Mouse (Mus musculus) gastrocnemius, postnatal 14 days (tissue): ENCODE measurements around the gene 1190007I07Rik. TPM values are rescaled to one million over a fixed set of nuclear protein-coding genes. Genes with fewer than 3 reads are reported as not detected.
"Not testable (repeated sequence)": the region's sequence is repeated elsewhere in the genome, so short reads cannot be mapped to it uniquely, and the experiment has no call there.

Source experiments
- DNase-seq: peaks from one replicate; pipeline ENCODE4 v3.0.0; 2021; ENCODE audit warnings: mixed read lengths
- intact Hi-C: fragments of 180-260 bp; cut with DNase I; formaldehyde crosslinking; loops from one replicate; pipeline ENCODE4 v1.15.1; 2025; ENCODE audit warnings: low total_unique reads
- total RNA-seq, 2 experiments: library from RNA; stranded (reverse); gene quantifications; 2 replicates each; pipeline ENCODE4 v1.2.3; 2021

Gene 1190007I07Rik
- total RNA-seq, 2 experiments from 2014 or later = 24.4 to 26.3 TPM

DNA sequence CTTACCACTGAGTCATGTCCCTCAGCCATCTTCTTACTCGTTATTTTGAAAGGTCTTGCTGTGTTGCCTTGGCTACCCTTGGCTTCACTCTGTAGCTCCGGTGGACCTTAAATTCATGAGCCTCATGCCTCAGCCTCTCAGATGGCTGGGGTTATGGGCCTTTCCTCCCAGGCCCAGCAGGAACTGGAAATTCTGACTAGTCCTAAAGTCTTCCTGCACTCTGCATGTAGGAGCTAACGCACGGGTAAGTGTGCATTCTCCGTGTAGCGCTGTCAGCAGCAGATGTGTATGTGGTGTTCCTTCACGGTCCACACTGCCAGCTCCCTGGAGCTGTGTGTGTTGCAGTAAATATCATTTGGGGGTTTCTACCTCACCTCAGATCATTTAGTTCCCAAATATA lies 8.1 kb upstream of the 1190007I07Rik start:
- intact Hi-C loops = no loop called here
- DNase-seq = no peak

GRCm38 (mm10) chr10:82630497-82630896 lies 7.5 kb upstream of the 1190007I07Rik start:
- no peak for DNase-seq
- intact Hi-C loops = no loop called here

- intact Hi-C loops = not testable (repeated sequence)
- DNase-seq = peak; percentile 93
These were observed 6.7 kb upstream of the 1190007I07Rik start, which contains the start of gene Tdg for GRCm38 (mm10) chr10:82629586-82630255. Gene Tdg, plus strand, starts transcription at chr10:82629828.

GRCm38 (mm10) chr10:82629111-82629585 lies 6.1 kb upstream of the 1190007I07Rik start:
- no peak for DNase-seq
- intact Hi-C loops = no loop called here

- DNase-seq, intact Hi-C loops: not testable (repeated sequence)
These were observed 515 bp upstream of the 1190007I07Rik start for GRCm38 (mm10) chr10:82623553-82623932.

DNA sequence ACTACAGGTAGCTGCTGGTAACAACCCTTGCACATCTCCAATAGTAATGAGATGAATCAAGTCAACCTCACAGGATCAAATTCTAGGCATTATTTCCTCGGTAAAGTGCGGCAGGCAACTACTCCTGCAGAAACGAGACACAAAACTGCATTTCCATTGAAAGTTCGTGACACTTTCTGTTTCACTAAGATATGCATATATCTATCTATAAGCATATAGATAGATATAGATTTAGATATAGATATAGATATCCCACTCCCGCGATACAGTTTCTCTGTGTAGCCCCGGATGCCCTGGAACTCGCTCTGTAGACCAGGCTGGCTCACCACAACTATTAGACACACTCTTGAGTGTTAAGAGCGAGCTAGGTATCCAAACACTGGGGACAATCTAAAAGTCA lies 793 bp downstream of the 1190007I07Rik start:
- DNase-seq = no peak
- intact Hi-C loops = no loop called here

DNA sequence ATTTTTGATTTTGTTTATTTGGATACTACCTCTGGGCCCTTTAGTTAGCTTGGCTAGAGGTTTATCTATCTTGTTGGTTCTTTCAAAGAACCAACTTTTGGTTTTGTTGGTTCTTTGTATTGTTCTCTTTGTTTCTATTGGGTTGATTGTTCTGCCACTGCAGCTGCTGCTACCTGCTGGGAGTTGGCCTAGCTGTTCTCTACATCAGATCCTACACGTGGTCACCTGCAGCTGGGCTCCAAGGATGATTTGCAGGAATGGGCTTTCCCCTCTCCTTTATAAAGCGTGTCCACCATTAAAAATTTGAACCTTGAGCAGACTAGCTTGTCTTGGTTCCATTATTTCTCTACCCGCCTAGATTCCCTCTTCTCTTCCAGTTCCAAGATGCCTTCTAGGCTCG lies 28.6 kb downstream of the 1190007I07Rik start:
- intact Hi-C loops = not testable (repeated sequence)

GRCm38 (mm10) chr10:82589673-82590072 lies 33.4 kb downstream of the 1190007I07Rik start:
- intact Hi-C loops, DNase-seq: not testable (repeated sequence)

More for the DNA sequence above, 28.6 kb downstream of the 1190007I07Rik start:
- DNase-seq = not testable (repeated sequence)

DNA sequence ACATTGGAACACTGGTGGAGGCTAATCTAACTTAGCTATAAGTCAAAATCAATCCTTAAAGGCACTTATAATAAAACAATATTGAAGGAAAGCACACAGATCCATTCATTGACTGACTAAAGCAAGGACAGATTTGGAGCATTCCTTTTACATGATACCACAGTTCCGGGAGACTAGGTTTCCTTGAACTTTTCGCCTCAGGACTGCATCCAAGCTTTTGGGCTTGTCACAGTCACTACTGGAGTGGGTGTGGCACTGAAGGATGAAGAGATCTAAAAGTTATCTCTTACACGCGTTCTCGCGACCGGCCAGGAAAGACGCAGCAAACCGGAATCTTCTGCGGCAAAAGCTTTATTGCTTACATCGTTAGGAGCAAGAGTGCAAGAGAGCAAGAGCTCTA lies 51.9 kb downstream of the 1190007I07Rik start:
- intact Hi-C loops, DNase-seq: not testable (repeated sequence)

Other genes with a start within 250 kb of the 1190007I07Rik start
- gene Gm1553, start 130.6 kb downstream of the 1190007I07Rik start, total RNA-seq = not detected
- gene Tdg, start 6.6 kb upstream of the 1190007I07Rik start, total RNA-seq = 10 to 100 TPM; 16.2 to 18.8 TPM
- 1 to 10 TPM; 5.4 to 6.3 TPM for gene Glt8d2, start 67.4 kb upstream of the 1190007I07Rik start, total RNA-seq
- gene Hcfc2, start 72.9 kb upstream of the 1190007I07Rik start, total RNA-seq = 10 to 100 TPM; 18.5 to 21.3 TPM
- 10 to 100 TPM; 24.0 to 30.3 TPM for gene Nfyb, start 140.9 kb upstream of the 1190007I07Rik start, total RNA-seq
- 10 to 100 TPM; 27.5 to 30.4 TPM for gene Txnrd1, start 210.7 kb upstream of the 1190007I07Rik start, total RNA-seq
- under 1 TPM; 0.41 to 0.86 TPM for gene Eid3, start 243.4 kb upstream of the 1190007I07Rik start, total RNA-seq